Mouse (Mus musculus) forebrain, postnatal 0 days (tissue): ENCODE results near the gene Psmd12. TPM values are rescaled to one million over a fixed set of nuclear protein-coding genes. Genes with fewer than 3 reads are reported as not detected.
"Not testable (repeated sequence)": the region's sequence is repeated elsewhere in the genome, so short reads cannot be mapped to it uniquely, and the experiment has no call there.

Source experiments
- ATAC-seq: fragments of 200-750 bp; cut with Nextera tagmentation; 2 replicates; pipeline ENCODE4 v1.8.0; 2017; ENCODE audit warnings: mild to moderate bottlenecking, moderate library complexity
- DNase-seq: peaks from one replicate; pipeline ENCODE4 v3.0.0-alpha.2; 2015
- H3K27ac ChIP-seq: fragments of 300-500 bp; sonication (generic); 2 replicates; pipeline ENCODE4 v1.5.1; 2014; ENCODE audit warnings: low read depth, mild to moderate bottlenecking, antibody characterized with exemption, low read length, moderate library complexity, mixed read lengths
- H3K27me3 ChIP-seq: fragments of 300-500 bp; sonication (generic); 2 replicates; pipeline ENCODE4 v1.6.1; 2014; ENCODE audit warnings: mild to moderate bottlenecking, low read length, mixed read lengths; ENCODE audit not compliant: insufficient read depth
- H3K36me3 ChIP-seq: fragments of 300-500 bp; sonication (generic); 2 replicates; pipeline ENCODE4 v1.6.1; 2014; ENCODE audit warnings: mild to moderate bottlenecking, moderate library complexity; ENCODE audit not compliant: insufficient read depth
- H3K4me1 ChIP-seq: fragments of 300-500 bp; sonication (generic); 2 replicates; pipeline ENCODE4 v1.6.1; 2014; ENCODE audit warnings: antibody characterized with exemption; ENCODE audit not compliant: insufficient read depth
- H3K4me2 ChIP-seq: fragments of 300-500 bp; sonication (generic); 2 replicates; pipeline ENCODE4 v1.6.1; 2014; ENCODE audit warnings: low read depth, mild to moderate bottlenecking, moderate library complexity
- H3K4me3 ChIP-seq: fragments of 300-500 bp; sonication (generic); 2 replicates; pipeline ENCODE4 v1.5.1; 2014; ENCODE audit warnings: low read depth, low read length, mixed read lengths
- H3K9ac ChIP-seq: fragments of 300-500 bp; sonication (generic); 2 replicates; pipeline ENCODE4 v1.6.1; 2014; ENCODE audit warnings: mild to moderate bottlenecking
- H3K9me3 ChIP-seq: fragments of 300-500 bp; sonication (generic); 2 replicates; pipeline ENCODE4 v1.6.1; 2016; ENCODE audit warnings: low read length
- CTCF ChIP-seq: sonication (generic); IDR thresholded peaks from 2 replicates; pipeline ENCODE4 v1.5.1; 2016; ENCODE audit warnings: antibody characterized with exemption, control low read depth, low read depth
- WGBS: fragments of 180-500 bp; shearing (Covaris S2); extraction: QIAGEN DNeasy Blood & Tissue Kit; methylation state at CpG from one replicate; pipeline ENCODE4 v1.1.7; 2014; 5-methylcytosine and 5-hydroxymethylcytosine counted together
- polyA plus RNA-seq: library from polyadenylated mRNA; unstranded; fragments of >200 nt; fragmentation: Nextera tagmentation; extraction: Ambion mirVana; gene quantifications from 2 replicates; pipeline ENCODE4 v1.2.1, GENCODE M21; 2015
- total RNA-seq: library from RNA; depleted of rRNA; stranded (reverse); fragments of >200 nt; gene quantifications from 2 replicates; pipeline ENCODE4 v1.2.3, GENCODE M21; 2014

The Psmd12 gene
- total and polyA plus RNA-seq, 2 experiments from 2014 or later: 59.1 to 149 TPM

DNA sequence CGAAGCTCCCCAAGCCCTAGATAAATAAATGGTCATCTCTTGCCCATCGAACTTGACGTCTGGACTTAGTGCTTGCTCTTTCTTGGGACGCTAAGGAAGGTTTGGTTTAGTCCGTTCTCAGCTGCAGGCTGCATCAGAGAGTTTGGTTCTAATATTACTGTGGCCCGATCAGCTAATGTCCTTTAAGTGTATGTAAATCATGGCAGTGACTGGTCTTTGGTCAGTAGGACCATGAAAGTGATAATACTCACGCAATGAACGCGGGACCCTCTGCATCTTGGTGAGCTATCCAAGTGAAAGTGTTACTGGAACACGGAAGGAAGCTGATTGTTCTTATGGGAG is 549 bp downstream of the Psmd12 start:
- H3K4me3 ChIP-seq: peak overlapping the region; percentile 92
- H3K4me2 ChIP-seq: peak overlapping the region; percentile 65
- ATAC-seq (no peak), DNase-seq (no peak)
- peak overlapping the region; percentile 97 for H3K9ac ChIP-seq
- WGBS: 1% methylated on average over 10 of the region's 10 CpGs
- H3K27ac ChIP-seq: peak overlapping the region; percentile 79; the same call in 1 of the 2 replicates
- TF ChIP-seq CTCF: no peak
- peaks cover 8% of the 10 kb centered on the region for H3K4me1 ChIP-seq
- no peaks in the 10 kb centered on the region for H3K9me3 ChIP-seq
- H3K36me3 ChIP-seq: no peaks in the 10 kb centered on the region
- no peaks in the 10 kb centered on the region for H3K27me3 ChIP-seq

DNA sequence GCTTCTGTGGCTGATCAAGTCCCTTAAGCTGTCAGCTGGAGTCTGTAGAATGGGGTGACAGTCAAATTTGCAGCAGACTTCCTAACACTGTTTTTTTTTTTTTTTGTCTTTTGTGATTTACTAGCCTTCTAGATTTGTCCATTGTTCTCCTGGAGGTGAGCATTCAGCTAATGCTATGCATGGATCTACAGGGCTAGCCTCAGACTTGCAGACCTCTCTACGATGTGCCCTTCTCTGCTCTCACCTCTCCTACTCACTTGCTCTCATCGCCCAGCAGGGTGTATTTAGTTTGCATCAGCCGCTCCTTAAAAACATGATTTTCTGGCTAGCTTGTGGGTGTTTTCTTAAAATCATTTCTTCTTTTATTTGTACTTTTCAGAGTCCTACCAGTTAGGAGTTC is 5.1 kb downstream of the Psmd12 start:
- DNase-seq (no peak), ATAC-seq (no peak)
- Histone ChIP-seq H3K4me3 (no peak overlapping the region), H3K27ac (no peak overlapping the region), H3K27me3 (no peaks in the 10 kb centered on the region), H3K4me1 (peaks cover 8% of the 10 kb centered on the region), H3K9me3 (no peaks in the 10 kb centered on the region), H3K36me3 (peaks cover 29% of the 10 kb centered on the region), H3K4me2 (no peak overlapping the region), H3K9ac (no peak overlapping the region)
- TF ChIP-seq CTCF: no peak
- 94% methylated on average over 3 of the region's 3 CpGs for WGBS

DNA sequence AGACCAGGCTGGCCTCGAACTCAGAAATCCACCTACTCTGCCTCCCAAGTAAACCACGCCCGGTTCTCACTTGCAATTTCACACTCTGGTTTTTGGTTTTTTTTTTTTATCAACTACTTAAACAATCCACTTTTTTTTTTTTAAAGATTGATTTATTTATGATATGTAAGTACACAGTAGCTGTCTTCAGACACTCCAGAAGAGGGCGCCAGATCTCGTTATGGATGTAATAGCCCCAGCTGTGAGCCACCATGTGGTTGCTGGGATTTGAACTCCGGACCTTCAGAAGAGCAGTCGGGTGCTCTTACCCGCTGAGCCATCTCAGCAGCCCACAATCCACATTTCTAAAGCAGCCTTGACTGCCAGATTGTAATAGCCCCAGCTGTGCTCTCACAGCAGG is 23.5 kb downstream of the Psmd12 start:
- Histone ChIP-seq H3K27me3 (no peaks in the 10 kb centered on the region), H3K9ac (no peak overlapping the region), H3K27ac (no peak overlapping the region), H3K4me1 (no peaks in the 10 kb centered on the region), H3K4me2 (no peak overlapping the region), H3K9me3 (no peaks in the 10 kb centered on the region), H3K36me3 (0 out of 2 replicates have a peak, but pooled peaks cover 12% of the 10 kb centered on the region), H3K4me3 (no peak overlapping the region)
- no peak for ATAC-seq
- DNase-seq: no peak
- TF ChIP-seq CTCF: no peak
- WGBS: 91% methylated on average over 8 of the region's 8 CpGs

GRCm38 (mm10) chr11:107504364-107504763 is 25.1 kb downstream of the Psmd12 start:
- not testable (repeated sequence) for H3K9ac ChIP-seq, H3K4me3 ChIP-seq, ATAC-seq, H3K36me3 ChIP-seq, H3K27ac ChIP-seq, DNase-seq, H3K27me3 ChIP-seq, H3K4me1 ChIP-seq, H3K9me3 ChIP-seq, H3K4me2 ChIP-seq
- WGBS: over 99% methylated on average over 3 of the region's 4 CpGs

- Histone ChIP-seq H3K4me1 (no peaks in the 10 kb centered on the region), H3K9me3 (no peaks in the 10 kb centered on the region), H3K4me2 (no peak overlapping the region), H3K27me3 (no peaks in the 10 kb centered on the region), H3K9ac (no peak overlapping the region), H3K4me3 (no peak overlapping the region), H3K27ac (no peak overlapping the region), H3K36me3 (no peaks in the 10 kb centered on the region)
- TF ChIP-seq CTCF: peak; percentile 57
- DNase-seq: no peak
- WGBS: 45% methylated on average over 1 of the region's 1 CpGs
- no peak for ATAC-seq
Measured at GRCm38 (mm10) chr11:107506260-107506659, 27.0 kb downstream of the Psmd12 start.

GRCm38 (mm10) chr11:107509631-107510338 is 30.5 kb downstream of the Psmd12 start:
- peak; percentile 39 for DNase-seq
- peak; percentile 76 for ATAC-seq
- H3K9me3 ChIP-seq: no peaks in the 10 kb centered on the region

DNA sequence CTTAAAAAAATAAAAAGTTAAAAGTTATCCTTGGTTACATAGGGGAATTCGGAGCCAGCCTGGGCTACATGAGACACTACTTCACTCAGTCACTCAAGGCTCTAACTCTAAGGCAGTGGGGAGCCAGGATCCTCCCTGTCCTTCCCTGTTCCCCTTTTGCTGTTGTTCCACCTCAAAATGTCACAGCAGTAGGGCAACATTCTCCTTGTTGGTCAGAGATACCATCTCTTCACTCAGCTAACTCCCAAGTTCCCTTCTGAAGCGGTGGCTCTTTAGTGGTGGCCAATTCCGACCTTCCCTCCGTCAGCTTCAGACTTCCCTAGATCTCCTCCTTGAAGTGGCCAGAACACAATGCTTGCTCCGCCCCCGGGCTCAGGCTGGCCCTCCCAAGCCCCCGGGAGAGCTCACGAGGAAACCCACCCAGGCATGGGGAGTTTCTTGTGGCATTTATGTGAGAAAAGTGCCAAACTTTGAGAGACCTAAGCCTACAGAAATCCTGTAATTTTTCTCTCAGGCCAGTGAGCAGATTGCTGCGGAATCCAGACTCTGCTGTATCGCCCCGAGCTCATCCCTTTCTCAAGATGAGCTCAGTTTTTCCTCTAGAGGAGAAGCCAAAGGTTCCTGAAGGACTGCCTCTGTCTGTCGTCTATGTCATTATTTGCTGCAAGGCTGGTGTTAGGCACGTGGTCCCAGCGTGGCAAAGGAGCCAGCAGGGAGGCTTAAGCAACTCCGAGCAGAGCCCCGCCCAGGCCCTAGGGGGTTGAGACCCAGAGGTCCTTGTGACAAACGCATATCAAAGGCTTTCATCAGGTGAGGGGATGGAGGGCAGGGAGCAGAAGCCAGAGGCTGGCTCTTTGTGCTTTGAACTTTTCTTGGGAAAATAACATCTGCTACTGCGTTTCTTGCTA is 31.3 kb downstream of the Psmd12 start:
- peak overlapping the region; percentile 21; the same call in 1 of the 2 replicates for H3K4me2 ChIP-seq
- no peak overlapping the region for H3K4me3 ChIP-seq
- no peaks in the 10 kb centered on the region for H3K9me3 ChIP-seq
- 9% methylated on average over 18 of the region's 18 CpGs for WGBS
- no peak overlapping the region for H3K27ac ChIP-seq
- H3K9ac ChIP-seq: no peak overlapping the region
- H3K36me3 ChIP-seq: no peaks in the 10 kb centered on the region
- ATAC-seq: no peak
- DNase-seq: no peak
- H3K4me1 ChIP-seq: no peaks in the 10 kb centered on the region
- H3K27me3 ChIP-seq: no peaks in the 10 kb centered on the region
- TF ChIP-seq CTCF: no peak

More at GRCm38 (mm10) chr11:107509631-107510338, 30.5 kb downstream of the Psmd12 start:
- TF ChIP-seq CTCF: peak; percentile 63
- H3K27me3 ChIP-seq: no peaks in the 10 kb centered on the region
- no peaks in the 10 kb centered on the region for H3K36me3 ChIP-seq
- no peak overlapping the region for H3K9ac ChIP-seq
- H3K4me3 ChIP-seq: no peak overlapping the region
- H3K4me2 ChIP-seq: 0 out of 2 replicates have a peak overlapping the region, but pooled peaks have one; percentile 10
- WGBS: 28% methylated on average over 11 of the region's 11 CpGs
- no peak overlapping the region for H3K27ac ChIP-seq
- H3K4me1 ChIP-seq: no peaks in the 10 kb centered on the region
